Mouse (Mus musculus) induced T-regulatory cell, adult 2 months (primary cell): ENCODE measurements around the gene Mnx1.
A peak's percentile ranks its signal among the peaks of the same experiment; 100 is the strongest.
"Not testable (repeated sequence)": the region's sequence is repeated elsewhere in the genome, so short reads cannot be mapped to it uniquely, and the experiment has no call there.

Experiments used
- DNase-seq: peaks from one replicate; pipeline ENCODE4 v3.0.0-alpha.2; 2012; ENCODE audit warnings: low read depth

Mnx1 gene

DNA sequence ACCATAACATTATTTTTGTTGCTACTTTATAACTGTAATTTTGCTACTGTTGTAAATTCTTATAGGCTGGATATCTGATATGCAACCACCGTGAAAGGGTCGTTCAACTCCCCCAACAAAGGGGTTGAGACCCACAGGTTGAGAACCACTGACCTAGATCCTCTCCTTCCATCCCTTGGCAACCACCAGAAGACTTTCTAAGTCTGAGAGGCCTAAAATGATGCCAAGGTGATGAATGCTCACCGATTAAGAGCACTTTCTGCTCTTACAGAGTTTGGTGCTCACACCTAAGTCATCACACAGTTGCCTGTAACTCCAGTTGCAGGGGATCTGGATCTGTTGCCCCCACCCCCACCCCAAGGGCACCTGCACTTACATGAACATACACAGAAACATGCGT, 8.8 kb downstream of the Mnx1 start:
- no peak for DNase-seq

DNA sequence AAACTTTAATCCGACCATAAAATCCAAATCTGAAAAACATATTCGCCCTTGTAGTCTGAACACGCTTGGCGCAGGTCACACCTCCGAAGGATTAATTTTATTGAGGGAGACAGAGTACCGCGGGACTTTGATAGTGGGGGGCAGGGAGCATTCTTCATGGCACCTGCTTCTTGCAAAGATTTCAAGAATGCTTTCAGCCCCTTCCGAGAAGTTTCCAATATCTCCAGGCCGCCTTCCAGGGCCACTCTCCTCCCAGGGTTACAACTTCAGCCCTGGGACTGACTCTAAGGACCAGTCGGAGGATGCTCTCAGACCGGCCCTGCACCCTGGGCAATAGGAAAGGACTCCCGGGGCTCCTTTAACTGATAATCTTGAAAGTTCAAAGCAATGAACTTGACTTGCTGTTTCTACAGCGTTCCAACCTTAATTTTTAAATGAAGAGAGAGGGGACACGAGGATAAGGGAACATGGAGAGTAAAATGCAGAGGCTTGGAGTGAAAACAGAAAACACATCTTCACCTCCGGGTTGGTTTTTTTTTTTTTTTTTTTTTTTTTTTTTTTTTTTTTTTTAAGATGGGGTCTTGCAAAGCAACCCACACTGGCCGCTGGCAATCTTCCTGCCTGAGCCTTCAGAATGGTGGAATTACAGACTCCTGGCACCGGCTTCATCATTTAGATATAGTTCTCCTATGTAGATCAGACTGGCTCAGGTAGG, 9.8 kb downstream of the Mnx1 start:
- DNase-seq: no peak

DNA sequence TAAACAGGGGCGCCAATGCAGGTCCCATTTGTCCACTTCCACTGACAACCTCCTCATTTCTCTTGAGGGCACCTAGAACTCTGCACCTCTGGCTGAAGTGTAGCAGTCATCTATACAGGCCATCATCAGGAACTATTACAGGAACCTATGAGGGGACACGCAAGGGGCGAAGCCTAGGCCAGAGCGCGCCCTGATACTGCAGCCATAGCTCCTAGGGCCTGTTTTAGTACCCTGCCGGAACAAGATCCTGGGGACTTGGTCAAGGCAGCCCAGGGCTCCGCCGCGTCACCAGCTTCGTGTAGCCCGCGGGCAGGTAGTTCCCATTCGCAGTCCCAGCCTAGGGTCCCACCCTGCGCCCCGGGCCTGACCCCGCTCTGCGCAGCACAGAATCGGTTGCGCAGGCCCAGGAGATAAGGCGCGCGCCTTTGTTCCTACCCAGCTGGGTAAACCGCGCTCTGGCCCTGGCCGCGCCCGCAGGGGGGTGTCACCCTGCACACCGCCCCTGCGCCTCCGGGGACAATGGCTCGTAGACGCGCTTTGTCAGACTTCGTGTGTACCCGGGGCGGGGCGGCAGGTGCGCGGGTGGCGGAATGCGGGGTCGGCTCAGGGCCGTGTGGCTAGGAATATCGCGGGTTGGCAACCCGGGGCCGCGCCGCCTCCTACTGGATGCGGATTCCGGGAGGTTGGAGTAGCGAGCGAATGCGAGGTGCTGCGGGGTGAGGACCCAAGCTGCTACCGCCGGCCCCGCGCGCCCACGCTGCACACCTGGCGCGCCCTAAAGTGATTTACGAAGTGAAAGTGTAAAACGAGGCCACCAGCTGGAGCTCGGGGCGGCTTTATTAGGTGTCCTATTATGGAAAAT, 10.6 kb downstream of the Mnx1 start:
- peak; percentile 31 for DNase-seq

DNA sequence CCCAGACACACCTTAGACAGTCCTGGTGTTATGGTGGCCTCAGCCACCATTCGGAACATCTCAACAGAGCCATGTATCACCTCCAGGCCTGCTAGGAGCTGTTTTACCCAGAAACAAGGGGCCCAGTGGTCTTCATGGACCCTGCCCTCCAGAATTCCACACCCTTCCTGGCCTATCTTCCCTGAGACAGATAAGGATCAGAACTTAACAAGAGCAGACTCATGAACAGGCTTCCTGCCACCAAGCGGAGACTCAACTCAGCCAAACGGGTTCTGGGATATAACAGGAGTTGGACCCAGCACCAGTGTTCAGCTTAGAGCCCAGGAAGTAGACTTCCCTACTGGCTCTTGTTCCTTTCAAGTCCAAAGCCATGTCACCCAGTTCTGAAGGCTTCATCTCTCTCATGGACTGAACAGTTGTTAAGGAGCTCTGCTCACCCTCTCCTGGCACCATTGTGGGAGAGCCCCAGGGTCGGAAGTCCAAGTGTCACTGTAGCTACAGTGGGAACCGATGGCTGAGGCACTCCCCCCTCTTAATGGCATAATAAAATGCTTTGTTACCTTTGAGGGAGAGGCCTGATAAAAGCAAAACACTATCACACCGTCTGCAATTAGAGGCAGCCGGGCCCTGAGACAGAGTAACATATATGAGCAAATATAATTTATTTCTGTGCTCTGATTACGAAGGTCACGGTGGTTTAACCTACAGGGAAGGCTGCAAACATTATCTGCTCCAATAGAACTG, 15.2 kb downstream of the Mnx1 start:
- no peak for DNase-seq

DNA sequence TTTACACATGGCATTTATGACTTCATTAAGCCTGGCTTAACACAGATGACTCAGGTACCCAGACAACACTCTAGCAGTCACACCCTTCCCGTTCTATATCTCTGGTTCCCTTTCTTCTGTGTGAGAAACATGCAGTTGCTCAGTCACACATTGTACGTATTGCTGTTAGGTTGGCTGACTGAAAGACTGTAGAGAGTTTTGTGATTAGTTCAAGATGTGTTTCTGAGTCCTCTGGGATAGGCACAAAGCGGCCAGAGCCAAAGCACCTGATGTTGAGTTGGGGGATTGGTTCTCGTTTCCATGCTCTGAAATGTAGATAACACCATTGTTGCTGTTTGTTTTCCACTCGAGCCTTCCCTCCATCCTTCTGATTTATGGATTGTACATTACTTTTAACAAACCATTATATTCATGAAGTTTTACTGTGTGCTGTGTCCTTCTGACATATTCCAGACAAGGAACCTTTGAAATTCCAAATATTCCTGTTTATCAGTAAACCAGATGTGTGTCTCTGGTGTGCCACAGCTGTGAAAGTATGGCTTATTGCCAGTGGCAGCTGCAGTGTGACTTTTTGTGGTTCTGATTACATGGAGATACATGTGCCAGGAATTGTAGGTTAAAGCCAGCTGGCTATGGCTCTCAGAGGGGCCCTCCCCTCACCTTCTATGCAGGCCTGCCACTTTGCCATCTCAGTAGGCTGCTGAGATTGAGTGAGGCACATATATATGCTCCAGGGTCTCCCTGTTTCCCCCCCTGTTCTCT, 21.2 kb downstream of the Mnx1 start:
- DNase-seq: no peak

DNA sequence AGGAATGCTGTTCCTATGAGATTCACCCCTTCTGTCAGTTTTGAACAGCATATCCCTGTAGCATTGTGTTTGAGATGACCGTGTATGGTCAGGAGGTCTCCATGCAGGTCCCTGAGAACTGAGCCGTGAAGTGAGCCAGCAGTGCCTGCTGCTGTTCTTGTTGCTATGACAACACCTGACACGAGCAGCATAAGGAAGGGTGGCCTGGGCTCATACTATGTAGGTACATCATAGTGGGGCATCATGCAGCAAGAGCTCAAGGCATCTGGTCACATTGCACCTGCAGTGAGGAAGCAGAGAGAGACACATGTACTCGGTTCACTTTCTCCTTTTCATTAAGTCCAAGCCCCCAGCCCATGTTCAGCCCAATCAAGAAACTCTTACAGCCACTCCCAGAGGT, 25.9 kb downstream of the Mnx1 start:
- DNase-seq: no peak

DNA sequence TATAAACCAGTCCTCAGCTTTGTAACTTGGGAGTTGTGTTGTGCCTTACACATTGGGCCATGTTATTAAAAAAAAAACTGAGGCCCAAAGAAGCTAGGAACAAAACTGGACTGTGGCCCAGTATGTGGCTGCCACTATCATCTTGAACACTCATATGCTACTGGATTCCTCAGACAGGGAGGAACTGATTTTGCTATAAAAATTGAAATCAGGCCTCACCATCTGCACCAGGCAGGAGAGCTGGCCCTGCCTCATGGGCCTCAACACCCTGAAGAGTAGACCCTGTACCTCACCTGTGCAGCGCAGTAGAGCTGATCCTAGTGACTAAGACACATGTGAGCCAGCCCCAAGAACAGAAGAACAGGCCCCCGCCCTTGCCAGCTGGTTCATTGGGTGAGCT, 33.0 kb downstream of the Mnx1 start:
- no peak for DNase-seq

DNA sequence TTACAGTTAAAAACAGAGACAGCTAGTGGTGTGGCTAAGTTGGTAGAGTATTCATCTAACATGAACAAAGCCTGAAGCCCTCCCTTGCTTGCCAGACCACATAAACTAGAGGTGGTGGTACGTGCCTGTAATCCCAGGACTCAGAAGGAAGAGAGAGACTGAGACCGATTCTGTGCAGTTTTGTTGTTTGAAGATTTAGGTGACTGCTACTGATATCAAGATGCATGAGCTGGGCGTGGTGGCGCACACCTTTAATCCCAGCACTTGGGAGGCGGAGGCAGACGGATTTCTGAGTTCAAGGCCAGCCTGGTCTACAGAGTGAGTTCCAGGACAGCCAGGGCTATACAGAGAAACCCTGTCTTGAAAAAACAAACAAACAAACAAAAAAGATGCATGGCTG, 41.5 kb downstream of the Mnx1 start:
- DNase-seq: not testable (repeated sequence)

DNA sequence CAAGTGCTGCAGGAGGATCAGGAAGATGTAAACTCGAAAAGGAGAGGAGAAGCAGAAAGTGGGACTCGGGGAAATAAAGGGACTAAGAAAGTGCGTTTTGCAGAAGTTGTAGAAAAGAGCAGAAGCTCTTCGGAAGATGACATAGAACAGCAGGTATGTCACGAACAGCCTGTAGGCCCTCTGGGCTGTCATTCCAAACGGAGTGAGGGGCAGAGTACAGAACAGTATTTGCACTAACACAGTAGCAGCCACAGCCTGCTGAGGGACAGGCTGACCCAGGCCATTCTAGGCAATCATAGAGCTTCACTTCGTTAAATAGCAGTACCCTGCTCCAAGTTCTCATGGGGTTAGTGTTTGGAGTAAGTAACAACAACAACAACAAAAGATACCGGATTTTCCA, 42.8 kb downstream of the Mnx1 start:
- no peak for DNase-seq

DNA sequence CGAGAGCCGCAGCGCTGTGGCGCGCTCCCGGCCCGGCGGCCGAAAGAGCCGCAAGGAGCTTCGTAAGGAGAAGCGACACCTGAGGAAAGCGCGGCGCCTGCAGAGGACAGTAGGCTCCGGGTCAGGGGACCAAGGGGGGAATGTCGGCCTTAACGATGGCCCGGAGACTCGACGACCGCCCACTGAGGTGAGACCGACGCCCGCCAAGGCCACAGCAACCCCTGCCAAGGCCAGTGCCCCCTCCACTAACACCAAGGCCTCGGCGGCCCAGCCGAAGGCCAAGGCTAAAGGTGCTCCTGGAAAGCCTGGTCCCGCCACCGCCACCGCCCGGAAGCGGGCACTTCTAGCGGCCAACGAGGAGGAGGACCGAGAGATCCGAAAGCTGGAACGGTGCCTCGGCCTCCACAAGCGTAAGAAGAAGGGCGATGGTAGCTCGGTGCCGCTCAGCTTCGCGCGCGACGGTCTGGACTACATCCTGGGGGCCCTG, 43.4 kb downstream of the Mnx1 start:
- DNase-seq: peak; percentile 65

DNA sequence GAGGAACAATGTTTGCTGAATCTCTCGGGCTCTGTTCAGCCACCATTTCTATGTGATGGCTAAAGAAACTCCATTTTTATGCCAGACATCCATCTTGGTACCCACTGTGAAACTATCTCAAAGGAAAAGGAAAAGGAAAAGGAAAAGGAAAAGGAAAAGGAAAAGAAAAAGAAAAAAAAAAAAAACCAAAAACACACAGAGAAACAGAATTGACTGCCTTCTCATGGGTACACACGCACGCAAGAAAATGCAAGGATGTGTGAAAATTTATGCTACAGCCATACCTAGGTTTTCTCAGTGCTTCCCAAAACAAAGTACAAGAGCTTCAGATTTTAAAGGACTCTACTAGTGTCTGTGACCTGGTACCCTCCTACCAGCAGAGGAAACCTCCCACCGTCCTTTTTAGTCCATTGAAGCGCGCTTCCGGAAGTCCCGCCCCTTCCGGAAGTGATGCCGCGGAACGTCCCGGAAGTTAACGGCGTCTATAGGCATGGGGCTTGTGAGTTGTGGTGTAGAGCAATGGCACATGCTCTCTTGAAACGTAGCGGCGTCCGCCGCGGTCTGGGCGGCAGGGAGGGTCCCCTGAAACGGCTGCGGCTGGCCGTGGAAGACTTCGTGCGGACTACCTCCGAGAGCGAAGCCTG, 43.9 kb downstream of the Mnx1 start, which contains the start of gene Nom1:
Nom1 (plus strand) TSS at position 437 of the 644 bp plus-strand sequence.
- DNase-seq: peak; percentile 97

DNA sequence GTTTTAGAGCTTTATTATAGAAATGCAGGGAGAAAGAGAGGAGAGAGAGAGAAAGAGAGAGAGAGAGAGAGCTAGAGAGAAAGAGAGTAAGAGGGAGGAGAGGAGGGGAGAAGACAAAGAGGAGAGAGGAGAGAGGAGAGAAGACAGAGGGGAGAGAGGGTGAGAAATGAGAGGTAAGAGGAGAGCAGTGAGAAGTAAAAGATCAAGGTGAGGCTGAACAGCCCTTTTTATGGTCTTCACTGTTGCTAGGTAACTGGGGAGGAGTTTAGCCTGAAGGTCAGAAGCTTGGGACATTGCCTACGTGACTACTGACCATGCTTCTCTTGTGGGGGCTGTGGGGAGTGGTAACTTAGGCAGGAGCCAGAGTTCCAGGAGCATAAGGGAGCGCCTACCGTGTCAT, 54.9 kb downstream of the Mnx1 start:
- not testable (repeated sequence) for DNase-seq
